Mouse (Mus musculus) MEL (cell line): ENCODE results near the gene Dnah17.

Experiments
- CTCF ChIP-seq, 3 experiments: IDR thresholded peaks in 2 of 3; conservative IDR thresholded peaks in 1 of 3; 2 replicates each; pipeline ENCODE4 v1.5.1; 2011 to 2012; ENCODE audit warnings: low read length in 3 of 3, low read depth in 2 of 3, mild to moderate bottlenecking in 2 of 3, improper control_type of control experiment in 1 of 3, inconsistent platforms in 1 of 3, mixed read lengths in 1 of 3, moderate library complexity in 1 of 3; ENCODE audit not compliant: control insufficient read depth in 1 of 3, insufficient read depth in 1 of 3, poor library complexity in 1 of 3, severe bottlenecking in 1 of 3
- ELF1 ChIP-seq: IDR thresholded peaks from 2 replicates; pipeline ENCODE4 v1.6.1; 2014; ENCODE audit warnings: low read depth, mild to moderate bottlenecking, inconsistent platforms, low read length, improper control_type of control experiment, moderate library complexity
- ETS1 ChIP-seq: IDR thresholded peaks from 2 replicates; pipeline ENCODE4 v1.6.1; 2012; ENCODE audit warnings: low read depth, mild to moderate bottlenecking, inconsistent platforms, low read length, improper control_type of control experiment, moderate library complexity
- GATA1 ChIP-seq: IDR thresholded peaks from 2 replicates; pipeline ENCODE4 v1.6.1; 2011; ENCODE audit warnings: low read depth, low read length, improper control_type of control experiment
- MAX ChIP-seq: IDR thresholded peaks from 2 replicates; pipeline ENCODE4 v1.6.1; 2011; ENCODE audit warnings: low read length, improper control_type of control experiment
- MAZ ChIP-seq: IDR thresholded peaks from 2 replicates; pipeline ENCODE4 v1.6.1; 2012; ENCODE audit warnings: low read depth, mild to moderate bottlenecking, inconsistent platforms, low read length, improper control_type of control experiment
- POLR2A ChIP-seq, 2 experiments: IDR thresholded peaks; 2 replicates each; pipeline ENCODE4 v1.6.1; 2011 to 2012; ENCODE audit warnings: low read length in 2 of 2, mild to moderate bottlenecking in 2 of 2, control low read depth in 1 of 2, improper control_type of control experiment in 1 of 2, low read depth in 1 of 2, moderate library complexity in 1 of 2; ENCODE audit not compliant: control insufficient read depth in 1 of 2, insufficient read depth in 1 of 2, poor library complexity in 1 of 2
- RAD21 ChIP-seq: IDR thresholded peaks from 2 replicates; pipeline ENCODE4 v1.6.1; 2011; ENCODE audit warnings: mild to moderate bottlenecking, low read depth, low read length, improper control_type of control experiment
- UBTF ChIP-seq: IDR thresholded peaks from 2 replicates; pipeline ENCODE4 v1.6.1; 2012; ENCODE audit warnings: low read depth, mild to moderate bottlenecking, inconsistent platforms, low read length, improper control_type of control experiment, moderate library complexity, borderline replicate concordance; ENCODE audit not compliant: insufficient read depth
- USF1 ChIP-seq: IDR thresholded peaks from 2 replicates; pipeline ENCODE4 v1.6.1; 2014; ENCODE audit warnings: low read depth, mild to moderate bottlenecking, inconsistent platforms, low read length, improper control_type of control experiment, moderate library complexity

- TF ChIP-seq CTCF (IDR thresholded peaks at IDR 0.05 in 2 of 3, conservative IDR thresholded peaks at IDR 0.05 in 1 of 3; ENCODE audit: control insufficient read depth in 1 of 3, insufficient read depth in 1 of 3, low read depth in 2 of 3, low read length in 3 of 3, poor library complexity in 1 of 3, severe bottlenecking in 1 of 3), result no peak
- TF ChIP-seq GATA1, result no peak
- no peak for TF ChIP-seq RAD21
- TF ChIP-seq MAX, result no peak
- TF ChIP-seq USF1, result no peak
- TF ChIP-seq MAZ, result no peak
- no peak for TF ChIP-seq ELF1
- TF ChIP-seq POLR2A (IDR thresholded peaks at IDR 0.05; ENCODE audit: control insufficient read depth in 1 of 2, insufficient read depth in 1 of 2, low read depth in 1 of 2, low read length in 2 of 2, poor library complexity in 1 of 2), result no peak
- no peak for TF ChIP-seq UBTF
- TF ChIP-seq ETS1, result no peak
These were observed 26.1 kb upstream of the Dnah17 start for GRCm38 (mm10) chr11:118156480-118157060.
